Mouse (Mus musculus) brain, embryonic 14.5 days (tissue): ENCODE results near the gene Nectin1. TPM values are rescaled to one million over a fixed set of nuclear protein-coding genes. Genes with fewer than 3 reads are reported as not detected.

Experiments used
- DNase-seq: peaks from one replicate; pipeline ENCODE4 v3.0.0-alpha.2; 2011; ENCODE audit warnings: low read depth
- CTCF ChIP-seq: fragments of 200-500 bp; IDR thresholded peaks from 2 replicates; pipeline ENCODE4 v1.5.1; 2012; ENCODE audit warnings: inconsistent platforms, mild to moderate bottlenecking, moderate library complexity, borderline replicate concordance; ENCODE audit not compliant: insufficient read depth, insufficient read length; ENCODE audit errors: extremely low read depth
- POLR2A ChIP-seq: fragments of 200-500 bp; IDR thresholded peaks from 2 replicates; pipeline ENCODE4 v1.6.1; 2012; ENCODE audit warnings: mild to moderate bottlenecking, inconsistent platforms, borderline replicate concordance; ENCODE audit not compliant: poor library complexity, insufficient read depth, insufficient read length, severe bottlenecking; ENCODE audit errors: extremely low read depth
- polyA plus RNA-seq: library from polyadenylated mRNA; depleted of rRNA; stranded (reverse); fragments of >200 nt; gene quantifications from 2 replicates; pipeline ENCODE4 v1.2.3, GENCODE M21; 2012

Nectin1 gene
- polyA plus RNA-seq, 1 experiment: 31.1 TPM

GRCm38 (mm10) chr9:43742066-43742465 lies 1.7 kb upstream of the Nectin1 start:
- no peak for DNase-seq
- TF ChIP-seq CTCF (no peak), POLR2A (no peak)

GRCm38 (mm10) chr9:43742902-43743646 lies 710 bp upstream of the Nectin1 start:
- TF ChIP-seq POLR2A (no peak), CTCF (no peak)
- peak; percentile 74 for DNase-seq

GRCm38 (mm10) chr9:43744138-43744981 lies 576 bp downstream of the Nectin1 start:
- TF ChIP-seq CTCF (no peak), POLR2A (no peak)
- DNase-seq: peak; percentile 63

GRCm38 (mm10) chr9:43745051-43745792 lies 1.4 kb downstream of the Nectin1 start:
- no peak for TF ChIP-seq CTCF
- no peak for TF ChIP-seq POLR2A
- peak; percentile 88 for DNase-seq

GRCm38 (mm10) chr9:43745951-43746703 lies 2.3 kb downstream of the Nectin1 start:
- DNase-seq: peak; percentile 63
- TF ChIP-seq CTCF (no peak), POLR2A (no peak)

GRCm38 (mm10) chr9:43747710-43748109 lies 3.9 kb downstream of the Nectin1 start:
- no peak for TF ChIP-seq POLR2A
- 0 out of 2 replicates have a peak, but pooled peaks have one; percentile 18 for TF ChIP-seq CTCF
- DNase-seq: no peak

- TF ChIP-seq CTCF: no peak
- no peak for TF ChIP-seq POLR2A
- DNase-seq: no peak
Observed at GRCm38 (mm10) chr9:43748519-43748918, 4.7 kb downstream of the Nectin1 start.

- TF ChIP-seq CTCF (no peak), POLR2A (no peak)
- DNase-seq: peak; percentile 70
Observed at GRCm38 (mm10) chr9:43750053-43750452, 6.3 kb downstream of the Nectin1 start.

- no peak for DNase-seq
- TF ChIP-seq POLR2A (no peak), CTCF (no peak)
Observed at GRCm38 (mm10) chr9:43751111-43751510, 7.3 kb downstream of the Nectin1 start.

GRCm38 (mm10) chr9:43753481-43753880 lies 9.7 kb downstream of the Nectin1 start:
- no peak for TF ChIP-seq CTCF
- TF ChIP-seq POLR2A: no peak
- no peak for DNase-seq
